Mouse (Mus musculus) lung, embryonic 16.5 days (tissue): Measurements from ENCODE around the gene Lrmda. TPM values are rescaled to one million over a fixed set of nuclear protein-coding genes. Genes with fewer than 3 reads are reported as not detected.

Experiments
- ATAC-seq: fragments of 200-750 bp; cut with Nextera tagmentation; 2 replicates; pipeline ENCODE4 v1.8.0; 2017; ENCODE audit warnings: low read depth, mild to moderate bottlenecking, moderate library complexity
- H3K27ac ChIP-seq: fragments of 300-500 bp; sonication (generic); 2 replicates; pipeline ENCODE4 v1.5.1; 2014; ENCODE audit warnings: mild to moderate bottlenecking, control low read depth, low read length
- H3K27me3 ChIP-seq: fragments of 300-500 bp; sonication (generic); 2 replicates; pipeline ENCODE4 v1.6.1; 2014; ENCODE audit warnings: low read depth, low read length, mixed read lengths; ENCODE audit not compliant: control insufficient read depth, insufficient read depth
- H3K36me3 ChIP-seq: fragments of 300-500 bp; sonication (generic); 2 replicates; pipeline ENCODE4 v1.6.1; 2014; ENCODE audit warnings: low read length; ENCODE audit not compliant: control insufficient read depth, insufficient read depth
- H3K4me1 ChIP-seq: fragments of 300-500 bp; sonication (generic); replicated peaks from 2 replicates; pipeline ENCODE4 v1.6.1; 2014; ENCODE audit warnings: low read length, mixed read lengths; ENCODE audit not compliant: control insufficient read depth, insufficient read depth
- H3K4me2 ChIP-seq: fragments of 300-500 bp; sonication (generic); 2 replicates; pipeline ENCODE4 v1.6.1; 2014; ENCODE audit warnings: low read depth, low read length, control low read depth
- H3K4me3 ChIP-seq: fragments of 300-500 bp; sonication (generic); 2 replicates; pipeline ENCODE4 v1.5.1; 2014; ENCODE audit warnings: mild to moderate bottlenecking, low read length, control low read depth
- H3K9ac ChIP-seq: fragments of 300-500 bp; sonication (generic); 2 replicates; pipeline ENCODE4 v1.6.1; 2014; ENCODE audit warnings: low read length, control low read depth
- H3K9me3 ChIP-seq: fragments of 300-500 bp; sonication (generic); 2 replicates; pipeline ENCODE4 v1.6.1; 2016; ENCODE audit warnings: low read length; ENCODE audit not compliant: control insufficient read depth
- WGBS: fragments of 180-500 bp; shearing (Covaris S2); extraction: QIAGEN DNeasy Blood & Tissue Kit; methylation state at CpG from one replicate; pipeline ENCODE4 v1.1.7; 2014; 5-methylcytosine and 5-hydroxymethylcytosine counted together
- polyA plus RNA-seq: library from polyadenylated mRNA; unstranded; fragments of >200 nt; fragmentation: Nextera tagmentation; extraction: Ambion mirVana; gene quantifications from 2 replicates; pipeline ENCODE4 v1.2.1, GENCODE M21; 2015

The Lrmda gene
- polyA plus RNA-seq, 1 experiment from 2014 or later: 1.2 TPM

GRCm38 (mm10) chr14:22899312-22899711, 879.8 kb downstream of the Lrmda start:
- Histone ChIP-seq H3K9me3 (no peaks in the 10 kb centered on the region), H3K4me2 (no peak overlapping the region), H3K9ac (no peak overlapping the region), H3K36me3 (no peaks in the 10 kb centered on the region), H3K4me1 (no peaks in the 10 kb centered on the region), H3K27ac (no peak overlapping the region), H3K4me3 (no peak overlapping the region), H3K27me3 (no peaks in the 10 kb centered on the region)
- WGBS: 98% methylated on average over 1 of the region's 1 CpGs
- no peak for ATAC-seq

- no peak overlapping the region for H3K4me2 ChIP-seq
- WGBS: 92% methylated on average over 1 of the region's 1 CpGs
- no peaks in the 10 kb centered on the region for H3K9me3 ChIP-seq
- H3K9ac ChIP-seq: no peak overlapping the region
- no peak overlapping the region for H3K4me3 ChIP-seq
- H3K27ac ChIP-seq: no peak overlapping the region
- H3K27me3 ChIP-seq: no peaks in the 10 kb centered on the region
- H3K4me1 ChIP-seq: peaks cover 6% of the 10 kb centered on the region; the same call in 1 of the 2 replicates
- no peak for ATAC-seq
- no peaks in the 10 kb centered on the region for H3K36me3 ChIP-seq
These were observed 882.6 kb downstream of the Lrmda start for GRCm38 (mm10) chr14:22902116-22902515.

GRCm38 (mm10) chr14:22902914-22903313, 883.4 kb downstream of the Lrmda start:
- Histone ChIP-seq H3K27ac (no peak overlapping the region), H3K9me3 (no peaks in the 10 kb centered on the region), H3K36me3 (no peaks in the 10 kb centered on the region), H3K4me2 (no peak overlapping the region), H3K4me1 (peaks cover 6% of the 10 kb centered on the region; the same call in 1 of the 2 replicates), H3K4me3 (no peak overlapping the region), H3K27me3 (no peaks in the 10 kb centered on the region), H3K9ac (no peak overlapping the region)
- no peak; the same call in 1 of the 2 replicates for ATAC-seq
- 69% methylated on average over 2 of the region's 2 CpGs for WGBS

- ATAC-seq: peak; percentile 84
- Histone ChIP-seq H3K4me2 (no peak overlapping the region), H3K36me3 (no peaks in the 10 kb centered on the region), H3K27ac (no peak overlapping the region), H3K9ac (no peak overlapping the region), H3K4me1 (peaks cover 6% of the 10 kb centered on the region; the same call in 1 of the 2 replicates), H3K4me3 (no peak overlapping the region), H3K27me3 (no peaks in the 10 kb centered on the region), H3K9me3 (no peaks in the 10 kb centered on the region)
- 45% methylated on average over 7 of the region's 7 CpGs for WGBS
These were observed 886.5 kb downstream of the Lrmda start for GRCm38 (mm10) chr14:22905741-22906667.

- Histone ChIP-seq H3K27ac (0 out of 2 replicates have a peak overlapping the region, but pooled peaks have one; percentile 6), H3K36me3 (no peaks in the 10 kb centered on the region), H3K27me3 (no peaks in the 10 kb centered on the region), H3K4me3 (no peak overlapping the region), H3K4me2 (no peak overlapping the region), H3K9me3 (no peaks in the 10 kb centered on the region), H3K9ac (no peak overlapping the region), H3K4me1 (peaks cover 6% of the 10 kb centered on the region; the same call in 1 of the 2 replicates)
- peak; percentile 55 for ATAC-seq
- 38% methylated on average over 4 of the region's 4 CpGs for WGBS
These were observed 887.2 kb downstream of the Lrmda start for GRCm38 (mm10) chr14:22906716-22907115.

GRCm38 (mm10) chr14:22907221-22907620, 887.7 kb downstream of the Lrmda start:
- Histone ChIP-seq H3K9ac (no peak overlapping the region), H3K4me3 (no peak overlapping the region), H3K4me1 (peaks cover 6% of the 10 kb centered on the region; the same call in 1 of the 2 replicates), H3K27me3 (no peaks in the 10 kb centered on the region), H3K36me3 (no peaks in the 10 kb centered on the region), H3K4me2 (no peak overlapping the region), H3K9me3 (no peaks in the 10 kb centered on the region), H3K27ac (no peak overlapping the region)
- 70% methylated on average over 4 of the region's 4 CpGs for WGBS
- no peak for ATAC-seq

- Histone ChIP-seq H3K27ac (no peak overlapping the region), H3K4me1 (peaks cover 6% of the 10 kb centered on the region; the same call in 1 of the 2 replicates), H3K27me3 (no peaks in the 10 kb centered on the region), H3K4me3 (no peak overlapping the region), H3K36me3 (no peaks in the 10 kb centered on the region), H3K4me2 (no peak overlapping the region), H3K9me3 (no peaks in the 10 kb centered on the region), H3K9ac (no peak overlapping the region)
- 78% methylated on average over 2 of the region's 2 CpGs for WGBS
- ATAC-seq: no peak
These were observed 888.5 kb downstream of the Lrmda start for GRCm38 (mm10) chr14:22908006-22908405.

- Histone ChIP-seq H3K9me3 (no peaks in the 10 kb centered on the region), H3K36me3 (no peaks in the 10 kb centered on the region), H3K4me1 (no peaks in the 10 kb centered on the region), H3K4me3 (no peak overlapping the region), H3K4me2 (no peak overlapping the region), H3K27ac (no peak overlapping the region), H3K27me3 (no peaks in the 10 kb centered on the region), H3K9ac (no peak overlapping the region)
- ATAC-seq: no peak
- WGBS: 95% methylated on average over 3 of the region's 3 CpGs
These were observed 896.0 kb downstream of the Lrmda start for GRCm38 (mm10) chr14:22915463-22915862.

- ATAC-seq: no peak
- H3K36me3 ChIP-seq: no peaks in the 10 kb centered on the region
- H3K27me3 ChIP-seq: no peaks in the 10 kb centered on the region
- H3K4me2 ChIP-seq: no peak overlapping the region
- 75% methylated on average over 3 of the region's 3 CpGs for WGBS
- no peak overlapping the region for H3K9ac ChIP-seq
- no peak overlapping the region for H3K27ac ChIP-seq
- H3K4me3 ChIP-seq: no peak overlapping the region
- H3K9me3 ChIP-seq: no peaks in the 10 kb centered on the region
- H3K4me1 ChIP-seq: no peaks in the 10 kb centered on the region; the same call in 1 of the 2 replicates
These were observed 899.0 kb downstream of the Lrmda start for GRCm38 (mm10) chr14:22918499-22918898.
